Mouse (Mus musculus): ENCODE measurements around the gene Cmbl. TPM values are rescaled to one million over a fixed set of nuclear protein-coding genes. Genes with fewer than 3 reads are reported as not detected.

Cmbl gene
- polyA plus RNA-seq, 1 experiment = 5.3 TPM

GRCm38 (mm10) chr15:31587789-31588188 is 22.6 kb downstream of the Cmbl start:
- TF ChIP-seq CTCF (IDR thresholded peaks at IDR 0.05; ENCODE audit: control insufficient read depth, insufficient read depth, insufficient read length) = no peak
- no peak for TF ChIP-seq CEBPB (IDR thresholded peaks at IDR 0.05; ENCODE audit: low read depth)
- no peak for TF ChIP-seq USF1 (IDR thresholded peaks at IDR 0.05; ENCODE audit: low read depth)
- no peak for TF ChIP-seq MYOG (IDR thresholded peaks at IDR 0.05; ENCODE audit: control insufficient read depth, extremely low read depth, insufficient read length)
- TF ChIP-seq MYOD1 (IDR thresholded peaks at IDR 0.05; ENCODE audit: control insufficient read depth, insufficient read length, low read depth) = no peak
- TF ChIP-seq MAX (IDR thresholded peaks at IDR 0.05) = no peak
- TF ChIP-seq FOSL1 (IDR thresholded peaks at IDR 0.05; ENCODE audit: insufficient read depth, low read length, poor library complexity, severe bottlenecking) = no peak
- Histone ChIP-seq H3K36me3 (ENCODE audit: control insufficient read depth, insufficient read depth) (peaks cover 43% of the 10 kb centered on the region), H3K4me3 (ENCODE audit: insufficient read depth, poor library complexity, severe bottlenecking) (no peak overlapping the region), H3ac (ENCODE audit: control insufficient read depth, insufficient read length, low read depth) (no peak overlapping the region), H3K27me3 (ENCODE audit: control insufficient read depth, insufficient read depth, insufficient read length) (no peaks in the 10 kb centered on the region), H3K79me2 (ENCODE audit: control insufficient read depth, insufficient read depth) (no peaks in the 10 kb centered on the region), H3K79me3 (ENCODE audit: low read depth) (no peaks in the 10 kb centered on the region)

- Histone ChIP-seq H3K27me3 (ENCODE audit: control insufficient read depth, insufficient read depth, insufficient read length) (no peaks in the 10 kb centered on the region), H3K36me3 (ENCODE audit: control insufficient read depth, insufficient read depth) (peaks cover 57% of the 10 kb centered on the region), H3K79me2 (ENCODE audit: control insufficient read depth, insufficient read depth) (peaks cover 6% of the 10 kb centered on the region), H3ac (ENCODE audit: control insufficient read depth, insufficient read length, low read depth) (no peak overlapping the region), H3K4me3 (ENCODE audit: insufficient read depth, poor library complexity, severe bottlenecking) (no peak overlapping the region), H3K79me3 (ENCODE audit: low read depth) (peaks cover 1% of the 10 kb centered on the region)
- no peak for TF ChIP-seq MAX (IDR thresholded peaks at IDR 0.05)
- no peak for TF ChIP-seq CEBPB (IDR thresholded peaks at IDR 0.05; ENCODE audit: low read depth)
- TF ChIP-seq FOSL1 (IDR thresholded peaks at IDR 0.05; ENCODE audit: insufficient read depth, low read length, poor library complexity, severe bottlenecking) = no peak
- TF ChIP-seq MYOD1 (IDR thresholded peaks at IDR 0.05; ENCODE audit: control insufficient read depth, insufficient read length, low read depth) = no peak
- no peak for TF ChIP-seq MYOG (IDR thresholded peaks at IDR 0.05; ENCODE audit: control insufficient read depth, extremely low read depth, insufficient read length)
- TF ChIP-seq USF1 (IDR thresholded peaks at IDR 0.05; ENCODE audit: low read depth) = no peak
- no peak for TF ChIP-seq CTCF (IDR thresholded peaks at IDR 0.05; ENCODE audit: control insufficient read depth, insufficient read depth, insufficient read length)
These were observed 23.9 kb downstream of the Cmbl start for GRCm38 (mm10) chr15:31588989-31589640.

GRCm38 (mm10) chr15:31590176-31590575 is 25.0 kb downstream of the Cmbl start:
- no peak overlapping the region for H3K4me3 ChIP-seq (ENCODE audit: insufficient read depth, poor library complexity, severe bottlenecking)
- peaks cover 2% of the 10 kb centered on the region for H3K79me3 ChIP-seq (ENCODE audit: low read depth)

GRCm38 (mm10) chr15:31592531-31592930 is 27.3 kb downstream of the Cmbl start:
- Histone ChIP-seq H3K27me3 (ENCODE audit: control insufficient read depth, insufficient read depth, insufficient read length) (no peaks in the 10 kb centered on the region), H3K79me2 (ENCODE audit: control insufficient read depth, insufficient read depth) (peaks cover 41% of the 10 kb centered on the region), H3ac (ENCODE audit: control insufficient read depth, insufficient read length, low read depth) (no peak overlapping the region), H3K4me3 (ENCODE audit: insufficient read depth, poor library complexity, severe bottlenecking) (no peak overlapping the region), H3K36me3 (ENCODE audit: control insufficient read depth, insufficient read depth) (peaks cover 91% of the 10 kb centered on the region), H3K79me3 (ENCODE audit: low read depth) (peaks cover 22% of the 10 kb centered on the region)
- no peak for TF ChIP-seq FOSL1 (IDR thresholded peaks at IDR 0.05; ENCODE audit: insufficient read depth, low read length, poor library complexity, severe bottlenecking)
- no peak for TF ChIP-seq CTCF (IDR thresholded peaks at IDR 0.05; ENCODE audit: control insufficient read depth, insufficient read depth, insufficient read length)
- no peak for TF ChIP-seq MAX (IDR thresholded peaks at IDR 0.05)
- no peak for TF ChIP-seq CEBPB (IDR thresholded peaks at IDR 0.05; ENCODE audit: low read depth)
- no peak for TF ChIP-seq USF1 (IDR thresholded peaks at IDR 0.05; ENCODE audit: low read depth)
- TF ChIP-seq MYOD1 (IDR thresholded peaks at IDR 0.05; ENCODE audit: control insufficient read depth, insufficient read length, low read depth) = no peak
- no peak for TF ChIP-seq MYOG (IDR thresholded peaks at IDR 0.05; ENCODE audit: control insufficient read depth, extremely low read depth, insufficient read length)

More at GRCm38 (mm10) chr15:31590176-31590575, 25.0 kb downstream of the Cmbl start:
- TF ChIP-seq CEBPB (IDR thresholded peaks at IDR 0.05; ENCODE audit: low read depth) (no peak), MYOG (IDR thresholded peaks at IDR 0.05; ENCODE audit: control insufficient read depth, extremely low read depth, insufficient read length) (no peak), MYOD1 (IDR thresholded peaks at IDR 0.05; ENCODE audit: control insufficient read depth, insufficient read length, low read depth) (no peak), USF1 (IDR thresholded peaks at IDR 0.05; ENCODE audit: low read depth) (no peak), MAX (IDR thresholded peaks at IDR 0.05) (no peak), CTCF (IDR thresholded peaks at IDR 0.05; ENCODE audit: control insufficient read depth, insufficient read depth, insufficient read length) (no peak), FOSL1 (IDR thresholded peaks at IDR 0.05; ENCODE audit: insufficient read depth, low read length, poor library complexity, severe bottlenecking) (no peak)
- Histone ChIP-seq H3ac (ENCODE audit: control insufficient read depth, insufficient read length, low read depth) (no peak overlapping the region), H3K79me2 (ENCODE audit: control insufficient read depth, insufficient read depth) (peaks cover 17% of the 10 kb centered on the region), H3K27me3 (ENCODE audit: control insufficient read depth, insufficient read depth, insufficient read length) (no peaks in the 10 kb centered on the region), H3K36me3 (ENCODE audit: control insufficient read depth, insufficient read depth) (peaks cover 67% of the 10 kb centered on the region)

- H3K79me3 ChIP-seq (ENCODE audit: low read depth) = peaks cover 40% of the 10 kb centered on the region
- H3K36me3 ChIP-seq (ENCODE audit: control insufficient read depth, insufficient read depth) = peaks cover 96% of the 10 kb centered on the region
- TF ChIP-seq MYOG (IDR thresholded peaks at IDR 0.05; ENCODE audit: control insufficient read depth, extremely low read depth, insufficient read length) = no peak
- TF ChIP-seq CEBPB (IDR thresholded peaks at IDR 0.05; ENCODE audit: low read depth) = no peak
- no peak for TF ChIP-seq CTCF (IDR thresholded peaks at IDR 0.05; ENCODE audit: control insufficient read depth, insufficient read depth, insufficient read length)
- no peak for TF ChIP-seq MAX (IDR thresholded peaks at IDR 0.05)
- no peak for TF ChIP-seq MYOD1 (IDR thresholded peaks at IDR 0.05; ENCODE audit: control insufficient read depth, insufficient read length, low read depth)
- no peak for TF ChIP-seq FOSL1 (IDR thresholded peaks at IDR 0.05; ENCODE audit: insufficient read depth, low read length, poor library complexity, severe bottlenecking)
- TF ChIP-seq USF1 (IDR thresholded peaks at IDR 0.05; ENCODE audit: low read depth) = no peak
- H3K4me3 ChIP-seq (ENCODE audit: insufficient read depth, poor library complexity, severe bottlenecking) = no peak overlapping the region
- H3K79me2 ChIP-seq (ENCODE audit: control insufficient read depth, insufficient read depth) = peaks cover 58% of the 10 kb centered on the region
- H3K27me3 ChIP-seq (ENCODE audit: control insufficient read depth, insufficient read depth, insufficient read length) = no peaks in the 10 kb centered on the region
- no peak overlapping the region for H3ac ChIP-seq (ENCODE audit: control insufficient read depth, insufficient read length, low read depth)
These were observed 29.1 kb downstream of the Cmbl start for GRCm38 (mm10) chr15:31594260-31594659.

All from C2C12 (cell line).